Mouse (Mus musculus) erythroblast, embryonic 14.5 days (primary cell): ENCODE results near the gene Axdnd1.

ENCODE experiments used
- GATA1 ChIP-seq: IDR thresholded peaks from 2 replicates; pipeline ENCODE4 v1.6.1; 2012; ENCODE audit warnings: low read length, inconsistent platforms, mixed read lengths
- TAL1 ChIP-seq: IDR thresholded peaks from 3 replicates; pipeline ENCODE4 v1.6.1; 2012; ENCODE audit warnings: low read length, inconsistent platforms, mixed read lengths

- TF ChIP-seq GATA1 (no peak), TAL1 (no peak)
Observed at GRCm38 (mm10) chr1:156302911-156303749, 117.8 kb downstream of the Axdnd1 start, which contains the start of gene Tdrd5.
